Mouse (Mus musculus) kidney, adult 2 months (tissue): ENCODE measurements around the gene Dapk3. TPM values are rescaled to one million over a fixed set of nuclear protein-coding genes. Genes with fewer than 3 reads are reported as not detected.
"Not testable (repeated sequence)": the region's sequence is repeated elsewhere in the genome, so short reads cannot be mapped to it uniquely, and the experiment has no call there.

Source experiments
- DNase-seq: peaks from one replicate; pipeline ENCODE4 v3.0.0; 2021
- H3K27ac ChIP-seq: fragments of 200-500 bp; 2 replicates; pipeline ENCODE4 v1.5.1; 2012; ENCODE audit warnings: low read depth, low read length, control low read depth, inconsistent platforms; ENCODE audit not compliant: insufficient read depth
- H3K27me3 ChIP-seq: fragments of 200-500 bp; replicated peaks from 2 replicates; pipeline ENCODE4 v1.6.1; 2012; ENCODE audit warnings: mild to moderate bottlenecking, moderate library complexity, low read length, inconsistent platforms; ENCODE audit not compliant: control insufficient read depth, insufficient read depth
- H3K36me3 ChIP-seq: fragments of 200-500 bp; 2 replicates; pipeline ENCODE4 v1.6.1; 2012; ENCODE audit warnings: mild to moderate bottlenecking, moderate library complexity, low read length, inconsistent platforms; ENCODE audit not compliant: control insufficient read depth, insufficient read depth
- H3K4me1 ChIP-seq: fragments of 200-500 bp; 2 replicates; pipeline ENCODE4 v1.6.1; 2011; ENCODE audit warnings: low read length; ENCODE audit not compliant: control insufficient read depth, insufficient read depth
- H3K4me3 ChIP-seq: fragments of 200-500 bp; 2 replicates; pipeline ENCODE4 v1.5.1; 2011; ENCODE audit warnings: mild to moderate bottlenecking, low read depth, low read length, control low read depth; ENCODE audit not compliant: insufficient read depth
- CTCF ChIP-seq: fragments of 200-500 bp; conservative IDR thresholded peaks from 2 replicates; pipeline ENCODE4 v1.5.1; 2011; ENCODE audit warnings: low read depth, mild to moderate bottlenecking, control low read depth, low read length, moderate library complexity, mixed read lengths; ENCODE audit not compliant: insufficient read depth, insufficient read length
- POLR2A ChIP-seq: fragments of 200-500 bp; IDR thresholded peaks from one replicate; pipeline ENCODE4 v1.6.1; 2011; ENCODE audit warnings: low read depth, low read length, control low read depth
- WGBS: fragments of 180-500 bp; shearing (Covaris S2); methylation state at CpG from one replicate; pipeline ENCODE4 v1.1.7; 2018; 5-methylcytosine and 5-hydroxymethylcytosine counted together
- polyA plus RNA-seq: library from polyadenylated mRNA; depleted of rRNA; stranded (reverse); fragments of >200 nt; gene quantifications from 2 replicates; pipeline ENCODE4 v1.2.3, GENCODE M21; 2012

Gene Dapk3
- polyA plus RNA-seq, 1 experiment: 52.9 TPM

GRCm38 (mm10) chr10:81165118-81165517, 17.7 kb upstream of the Dapk3 start:
- TF ChIP-seq CTCF: no peak
- TF ChIP-seq POLR2A: no peak
- H3K27ac ChIP-seq: no peak overlapping the region
- H3K27me3 ChIP-seq: no peaks in the 10 kb centered on the region
- H3K36me3 ChIP-seq: no peaks in the 10 kb centered on the region
- H3K4me1 ChIP-seq: peaks cover 15% of the 10 kb centered on the region; the same call in 1 of the 2 replicates
- 33% methylated on average over 8 of the region's 8 CpGs for WGBS
- no peak overlapping the region for H3K4me3 ChIP-seq
- DNase-seq: peak; percentile 44

GRCm38 (mm10) chr10:81167200-81168086, 15.4 kb upstream of the Dapk3 start, which contains the start of gene Pias4:
Gene Pias4 (minus strand): TSS chr10:81167923.
- TF ChIP-seq POLR2A (peak; percentile 84), CTCF (no peak)
- H3K4me1 ChIP-seq: peaks cover 15% of the 10 kb centered on the region; the same call in 1 of the 2 replicates
- WGBS: under 1% methylated on average over 63 of the region's 64 CpGs

GRCm38 (mm10) chr10:81168087-81168431, 14.7 kb upstream of the Dapk3 start:
- Histone ChIP-seq H3K36me3 (no peaks in the 10 kb centered on the region), H3K27me3 (no peaks in the 10 kb centered on the region), H3K4me3 (peak overlapping the region; percentile 36), H3K4me1 (peaks cover 15% of the 10 kb centered on the region; the same call in 1 of the 2 replicates), H3K27ac (peak overlapping the region; percentile 29)
- 4% methylated on average over 5 of the region's 5 CpGs for WGBS
- TF ChIP-seq POLR2A: no peak
- no peak for TF ChIP-seq CTCF
- no peak for DNase-seq

More at GRCm38 (mm10) chr10:81167200-81168086, 15.4 kb upstream of the Dapk3 start, which contains the start of gene Pias4:
- H3K36me3 ChIP-seq: no peaks in the 10 kb centered on the region
- DNase-seq: peak; percentile 100
- peak within 1 kb of the TSS; percentile 29 for H3K27ac ChIP-seq
- peak within 1 kb of the TSS; percentile 86 for H3K4me3 ChIP-seq
- no peaks in the 10 kb centered on the region for H3K27me3 ChIP-seq

- no peaks in the 10 kb centered on the region for H3K36me3 ChIP-seq
- H3K27me3 ChIP-seq: no peaks in the 10 kb centered on the region
- DNase-seq: peak; percentile 94
- peak overlapping the region; percentile 96 for H3K27ac ChIP-seq
- WGBS: 1% methylated on average over 29 of the region's 29 CpGs
- peak overlapping the region; percentile 82 for H3K4me3 ChIP-seq
- TF ChIP-seq POLR2A (no peak), CTCF (no peak)
- H3K4me1 ChIP-seq: peaks cover 20% of the 10 kb centered on the region; the same call in 1 of the 2 replicates
Observed at GRCm38 (mm10) chr10:81168521-81169244, 14.1 kb upstream of the Dapk3 start.

- peaks cover 20% of the 10 kb centered on the region; the same call in 1 of the 2 replicates for H3K4me1 ChIP-seq
- WGBS: 17% methylated on average over 8 of the region's 14 CpGs
Observed at GRCm38 (mm10) chr10:81169411-81169900, 13.3 kb upstream of the Dapk3 start.

GRCm38 (mm10) chr10:81173132-81173531, 9.7 kb upstream of the Dapk3 start:
- H3K27ac ChIP-seq: peak overlapping the region; percentile 86
- H3K36me3 ChIP-seq: no peaks in the 10 kb centered on the region
- H3K4me3 ChIP-seq: peak overlapping the region; percentile 22; the same call in 1 of the 2 replicates
- peak; percentile 86 for DNase-seq
- H3K27me3 ChIP-seq: no peaks in the 10 kb centered on the region
- TF ChIP-seq CTCF (peak; percentile 81), POLR2A (no peak)
- 5% methylated on average over 21 of the region's 21 CpGs for WGBS
- peaks cover 21% of the 10 kb centered on the region; the same call in 1 of the 2 replicates for H3K4me1 ChIP-seq

More at GRCm38 (mm10) chr10:81169411-81169900, 13.3 kb upstream of the Dapk3 start:
- not testable (repeated sequence) for H3K36me3 ChIP-seq, DNase-seq, H3K27me3 ChIP-seq, H3K4me3 ChIP-seq
- H3K27ac ChIP-seq: 0 out of 2 replicates have a peak overlapping the region, but pooled peaks have one; percentile 31
